Mouse (Mus musculus): ENCODE data around the gene Zfp429. TPM values are rescaled to one million over a fixed set of nuclear protein-coding genes. Genes with fewer than 3 reads are reported as not detected.
"Not testable (repeated sequence)": the region's sequence is repeated elsewhere in the genome, so short reads cannot be mapped to it uniquely, and the experiment has no call there.

Gene Zfp429
- total and polyA plus RNA-seq, 3 experiments, result 0.67 to 1.0 TPM; not detected in 1

DNA sequence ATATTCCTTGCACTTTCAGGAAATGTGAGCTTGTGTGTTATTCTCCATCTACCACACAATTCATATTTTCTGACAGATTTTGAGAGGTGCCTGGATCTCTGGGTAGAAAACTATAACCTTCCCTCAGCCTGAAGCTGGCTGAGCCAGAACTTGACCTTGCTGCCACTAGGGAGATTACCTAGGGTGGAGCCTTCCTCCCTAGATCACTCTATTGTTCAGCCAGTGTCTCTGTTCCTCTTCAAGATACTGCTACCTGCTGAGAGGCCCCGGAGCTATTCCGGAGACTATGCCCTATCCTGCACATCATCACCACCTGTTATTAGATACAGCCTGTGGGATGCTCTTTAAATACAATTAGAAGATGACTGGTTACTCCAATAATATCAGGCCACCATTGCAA is 22.9 kb upstream of the Zfp429 start:
- not testable (repeated sequence) for H3K9ac ChIP-seq (ENCODE audit: control insufficient read depth, low read depth, low read length, poor library complexity, severe bottlenecking); H3K36me3 ChIP-seq (ENCODE audit: control insufficient read depth in 1 of 2, insufficient read depth in 2 of 2, low read length in 2 of 2); DNase-seq (ENCODE audit: low read depth, low spot score); H3K9me3 ChIP-seq (replicated peaks; ENCODE audit: insufficient read depth, low read length); H3K27me3 ChIP-seq (ENCODE audit: control insufficient read depth in 1 of 2, insufficient read depth in 2 of 2, low read length in 2 of 2); H3K4me1 ChIP-seq (ENCODE audit: control insufficient read depth in 1 of 2, insufficient read depth in 2 of 2, low read length in 2 of 2); H3K79me2 ChIP-seq (ENCODE audit: control insufficient read depth, insufficient read depth, low read length, poor library complexity); H3K27ac ChIP-seq (ENCODE audit: control insufficient read depth, low read depth, low read length); H3K4me3 ChIP-seq (ENCODE audit: control insufficient read depth in 1 of 2, insufficient read depth in 1 of 2, low read depth in 2 of 2, low read length in 2 of 2)

DNA sequence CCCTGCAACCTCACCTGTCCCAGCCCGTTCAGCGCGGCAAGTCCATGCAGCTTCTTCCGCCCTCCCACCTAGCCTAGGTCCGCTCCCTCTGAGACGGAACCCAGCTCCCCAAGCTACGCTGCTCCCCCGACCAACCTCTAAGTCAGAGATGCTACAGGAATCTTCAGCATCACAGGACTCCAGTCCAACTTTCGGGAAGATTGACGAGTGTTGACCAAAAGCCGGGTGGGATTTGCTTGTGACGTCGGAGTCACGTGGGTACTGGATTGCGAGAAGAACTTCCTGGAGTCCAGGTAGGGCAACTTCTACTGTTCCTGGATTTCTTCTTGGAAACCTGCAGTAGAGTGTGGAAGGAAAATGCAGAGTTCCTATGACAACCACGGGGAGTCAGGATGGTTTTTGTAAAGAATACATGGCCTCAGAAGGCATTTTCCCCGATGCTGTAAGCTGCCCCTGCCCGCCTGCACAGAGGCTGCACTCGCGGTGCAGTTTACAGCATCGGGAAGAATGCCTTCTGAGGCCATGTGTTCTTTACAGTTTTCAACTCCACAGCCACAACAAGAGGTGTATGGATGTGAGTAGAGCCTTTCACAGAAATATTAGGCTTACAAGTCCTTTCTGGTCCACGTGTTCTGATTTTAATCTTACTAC is 21.7 kb upstream of the Zfp429 start, which contains the start of gene Zfp459:
Zfp459 (minus strand) TSS at position 212 of the 651 bp plus-strand sequence.
- Histone ChIP-seq H3K9me3 (replicated peaks; ENCODE audit: insufficient read depth, low read length) (no peaks in the 10 kb centered on the region), H3K4me3 (ENCODE audit: control insufficient read depth in 1 of 2, insufficient read depth in 1 of 2, low read depth in 2 of 2, low read length in 2 of 2) (no peak within 1 kb of the TSS), H3K4me1 (ENCODE audit: control insufficient read depth in 1 of 2, insufficient read depth in 2 of 2, low read length in 2 of 2) (no peaks in the 10 kb centered on the region), H3K27ac (ENCODE audit: control insufficient read depth, low read depth, low read length) (no peak within 1 kb of the TSS), H3K27me3 (ENCODE audit: control insufficient read depth in 1 of 2, insufficient read depth in 2 of 2, low read length in 2 of 2) (no peaks in the 10 kb centered on the region), H3K36me3 (ENCODE audit: control insufficient read depth in 1 of 2, insufficient read depth in 2 of 2, low read length in 2 of 2) (no peaks in the 10 kb centered on the region), H3K9ac (ENCODE audit: control insufficient read depth, low read depth, low read length, poor library complexity, severe bottlenecking) (no peak within 1 kb of the TSS), H3K79me2 (ENCODE audit: control insufficient read depth, insufficient read depth, low read length, poor library complexity) (no peaks in the 10 kb centered on the region)
- no peak for DNase-seq (ENCODE audit: low read depth, low spot score)
- TF ChIP-seq SIN3A (IDR thresholded peaks at IDR 0.05; ENCODE audit: low read length) (no peak), RCOR1 (IDR thresholded peaks at IDR 0.05; ENCODE audit: low read depth, low read length) (no peak), MAZ (IDR thresholded peaks at IDR 0.05; ENCODE audit: low read depth, low read length) (no peak), USF2 (IDR thresholded peaks at IDR 0.05; ENCODE audit: borderline replicate concordance in 1 of 2, insufficient read depth in 1 of 2, low read depth in 1 of 2, low read length in 2 of 2) (no peak), SMC3 (IDR thresholded peaks at IDR 0.05; ENCODE audit: low read depth, low read length) (no peak), POLR2A (IDR thresholded peaks at IDR 0.05; ENCODE audit: control insufficient read depth in 1 of 2, insufficient read depth in 1 of 2, low read depth in 1 of 2, low read length in 2 of 2, poor library complexity in 1 of 2) (no peak), NRF1 (IDR thresholded peaks at IDR 0.05; ENCODE audit: insufficient read depth, low read depth, low read length, poor library complexity, severe bottlenecking) (no peak), RAD21 (IDR thresholded peaks at IDR 0.05; ENCODE audit: low read depth, low read length) (no peak), ZMIZ1 (IDR thresholded peaks at IDR 0.05; ENCODE audit: low read depth, low read length) (no peak), ETS1 (IDR thresholded peaks at IDR 0.05; ENCODE audit: low read depth, low read length) (no peak), UBTF (IDR thresholded peaks at IDR 0.05; ENCODE audit: borderline replicate concordance, insufficient read depth, low read depth, low read length) (no peak)

DNA sequence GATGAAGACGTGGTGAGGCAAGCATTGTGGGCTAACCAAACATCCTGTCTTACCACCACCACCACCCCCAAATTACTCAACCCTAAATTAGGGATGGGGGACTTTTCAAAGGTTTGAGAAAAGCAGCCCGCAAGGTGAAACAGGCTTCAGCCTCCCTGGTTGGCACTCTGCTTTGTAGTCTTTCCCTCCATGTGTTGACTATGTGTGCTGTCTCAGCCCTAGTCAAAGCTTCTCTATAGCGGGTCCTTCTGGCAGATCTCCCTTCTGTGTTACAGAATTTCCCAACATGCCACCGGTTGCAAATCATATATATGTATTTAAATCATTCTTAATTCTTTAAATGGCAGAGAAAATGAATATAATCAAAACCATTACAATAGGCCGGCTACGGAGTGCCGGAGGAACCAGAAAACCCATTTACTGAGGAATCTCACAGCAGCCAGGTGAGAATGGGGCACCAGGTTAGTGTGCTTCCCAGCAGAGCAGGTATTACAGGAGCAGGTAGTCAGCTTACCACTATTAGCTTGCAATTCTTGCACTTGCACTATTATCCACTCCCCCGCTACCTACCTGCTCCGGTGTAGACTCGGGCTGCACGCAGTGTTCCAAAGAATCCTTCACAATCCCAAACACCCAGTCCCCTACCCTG is 21.1 kb upstream of the Zfp429 start:
- H3K27ac ChIP-seq (ENCODE audit: control insufficient read depth, low read depth, low read length), result no peak overlapping the region
- H3K4me3 ChIP-seq (ENCODE audit: control insufficient read depth in 1 of 2, insufficient read depth in 1 of 2, low read depth in 2 of 2, low read length in 2 of 2), result no peak overlapping the region
- no peaks in the 10 kb centered on the region for H3K36me3 ChIP-seq (ENCODE audit: control insufficient read depth in 1 of 2, insufficient read depth in 2 of 2, low read length in 2 of 2)
- no peaks in the 10 kb centered on the region for H3K27me3 ChIP-seq (ENCODE audit: control insufficient read depth in 1 of 2, insufficient read depth in 2 of 2, low read length in 2 of 2)
- H3K4me1 ChIP-seq (ENCODE audit: control insufficient read depth in 1 of 2, insufficient read depth in 2 of 2, low read length in 2 of 2), result no peaks in the 10 kb centered on the region
- no peaks in the 10 kb centered on the region for H3K9me3 ChIP-seq (replicated peaks; ENCODE audit: insufficient read depth, low read length)
- no peak overlapping the region for H3K9ac ChIP-seq (ENCODE audit: control insufficient read depth, low read depth, low read length, poor library complexity, severe bottlenecking)
- no peak for DNase-seq (ENCODE audit: low read depth, low spot score)
- no peak for TF ChIP-seq MAZ (IDR thresholded peaks at IDR 0.05; ENCODE audit: low read depth, low read length)
- no peak for TF ChIP-seq HCFC1 (IDR thresholded peaks at IDR 0.05; ENCODE audit: low read depth, low read length)
- TF ChIP-seq MYB (IDR thresholded peaks at IDR 0.05; ENCODE audit: low read depth, low read length), result no peak
- no peak for TF ChIP-seq MYC (IDR thresholded peaks at IDR 0.05; ENCODE audit: low read depth, low read length)
- TF ChIP-seq EP300 (IDR thresholded peaks at IDR 0.05; ENCODE audit: low read depth in 1 of 2, low read length in 2 of 2), result no peak
- TF ChIP-seq JUND (IDR thresholded peaks at IDR 0.05; ENCODE audit: low read depth, low read length), result no peak
- H3K79me2 ChIP-seq (ENCODE audit: control insufficient read depth, insufficient read depth, low read length, poor library complexity), result no peaks in the 10 kb centered on the region

All from MEL (cell line).